Mouse (Mus musculus) ES-Bruce4 (cell line): ENCODE results near the gene Card6. TPM values are rescaled to one million over a fixed set of nuclear protein-coding genes. Genes with fewer than 3 reads are reported as not detected.

Experiments used
- H3K27ac ChIP-seq: 2 replicates; pipeline ENCODE4 v1.5.1; 2012; ENCODE audit warnings: low read length, inconsistent platforms; ENCODE audit not compliant: insufficient read depth
- H3K27me3 ChIP-seq: 2 replicates; pipeline ENCODE4 v1.6.1; 2012; ENCODE audit warnings: mild to moderate bottlenecking, low read length, inconsistent platforms; ENCODE audit not compliant: control insufficient read depth, poor library complexity, insufficient read depth, severe bottlenecking
- H3K36me3 ChIP-seq: 2 replicates; pipeline ENCODE4 v1.6.1; 2012; ENCODE audit warnings: inconsistent platforms, mild to moderate bottlenecking, low read length, moderate library complexity; ENCODE audit not compliant: control insufficient read depth, poor library complexity, insufficient read depth, severe bottlenecking
- H3K4me1 ChIP-seq: one replicate; pipeline ENCODE4 v1.8.1; 2011; ENCODE audit warnings: low read length; ENCODE audit not compliant: control insufficient read depth, insufficient read depth
- H3K4me3 ChIP-seq: 2 replicates; pipeline ENCODE4 v1.5.1; 2011; ENCODE audit warnings: low read depth, mild to moderate bottlenecking, low read length
- H3K9ac ChIP-seq: 2 replicates; pipeline ENCODE4 v1.6.1; 2012; ENCODE audit warnings: low read depth, mild to moderate bottlenecking, inconsistent platforms; ENCODE audit not compliant: poor library complexity, severe bottlenecking
- H3K9me3 ChIP-seq: replicated peaks from 2 replicates; pipeline ENCODE4 v1.6.1; 2012; ENCODE audit warnings: mild to moderate bottlenecking, low read length, inconsistent platforms; ENCODE audit not compliant: control insufficient read depth, poor library complexity, insufficient read depth, severe bottlenecking
- CTCF ChIP-seq: IDR thresholded peaks from one replicate; pipeline ENCODE4 v1.8.1; 2011; ENCODE audit warnings: low read depth, low read length
- EP300 ChIP-seq: IDR thresholded peaks from 2 replicates; pipeline ENCODE4 v1.6.1; 2011; ENCODE audit warnings: low read depth, low read length; ENCODE audit not compliant: insufficient read depth
- POLR2A ChIP-seq: IDR thresholded peaks from one replicate; pipeline ENCODE4 v1.8.1; 2011; ENCODE audit warnings: low read length; ENCODE audit not compliant: insufficient read depth
- polyA plus RNA-seq: library from polyadenylated mRNA; stranded (reverse); fragments of >200 nt; gene quantifications from 2 replicates; pipeline ENCODE4 v1.2.4, GENCODE M21; 2011; ENCODE audit warnings: low read depth; ENCODE audit not compliant: missing spikeins, insufficient read depth, insufficient read length

Gene Card6
- polyA plus RNA-seq, 1 experiment = 0.67 TPM

- Histone ChIP-seq H3K4me3 (peak within 1 kb of the TSS; percentile 100), H3K27ac (peak within 1 kb of the TSS; percentile 92), H3K9me3 (no peaks in the 10 kb centered on the region), H3K36me3 (peaks cover 47% of the 10 kb centered on the region), H3K27me3 (no peaks in the 10 kb centered on the region), H3K9ac (peak within 1 kb of the TSS; percentile 91), H3K4me1 (peaks cover 4% of the 10 kb centered on the region)
- TF ChIP-seq POLR2A (peak; percentile 82), CTCF (peak; percentile 39), EP300 (no peak; the same call in 1 of the 2 replicates)
Measured at GRCm38 (mm10) chr15:5116270-5117030, 8.1 kb upstream of the Card6 start, which contains the start of gene Rpl37. Rpl37 (plus strand) TSS chr15:5116645.

- H3K9me3 ChIP-seq = no peaks in the 10 kb centered on the region
- TF ChIP-seq CTCF (no peak), EP300 (no peak), POLR2A (no peak)
- no peaks in the 10 kb centered on the region for H3K27me3 ChIP-seq
- H3K9ac ChIP-seq = peak overlapping the region; percentile 91
- peak overlapping the region; percentile 27; the same call in 1 of the 2 replicates for H3K4me3 ChIP-seq
- peaks cover 35% of the 10 kb centered on the region for H3K36me3 ChIP-seq
- H3K4me1 ChIP-seq = peaks cover 4% of the 10 kb centered on the region
- peak overlapping the region; percentile 92 for H3K27ac ChIP-seq
Measured at GRCm38 (mm10) chr15:5115173-5115572, 6.8 kb upstream of the Card6 start.

GRCm38 (mm10) chr15:5112651-5113050, 4.3 kb upstream of the Card6 start:
- no peak overlapping the region for H3K9ac ChIP-seq
- no peaks in the 10 kb centered on the region for H3K27me3 ChIP-seq
- TF ChIP-seq EP300 (no peak), POLR2A (no peak), CTCF (no peak)
- H3K27ac ChIP-seq = no peak overlapping the region
- no peaks in the 10 kb centered on the region for H3K9me3 ChIP-seq
- H3K4me1 ChIP-seq = peaks cover 2% of the 10 kb centered on the region
- peaks cover 9% of the 10 kb centered on the region for H3K36me3 ChIP-seq
- H3K4me3 ChIP-seq = no peak overlapping the region

GRCm38 (mm10) chr15:5108655-5109040, 309 bp upstream of the Card6 start:
- Histone ChIP-seq H3K27ac (no peak overlapping the region), H3K4me3 (no peak overlapping the region)

GRCm38 (mm10) chr15:5106293-5106692, 2.0 kb downstream of the Card6 start:
- H3K27ac ChIP-seq = no peak overlapping the region

More at GRCm38 (mm10) chr15:5108655-5109040, 309 bp upstream of the Card6 start:
- Histone ChIP-seq H3K9me3 (no peaks in the 10 kb centered on the region), H3K4me1 (no peaks in the 10 kb centered on the region), H3K36me3 (no peaks in the 10 kb centered on the region), H3K9ac (no peak overlapping the region; the same call in 1 of the 2 replicates), H3K27me3 (no peaks in the 10 kb centered on the region)
- TF ChIP-seq EP300 = no peak
- TF ChIP-seq CTCF = no peak
- TF ChIP-seq POLR2A = no peak

GRCm38 (mm10) chr15:5105891-5106290, 2.4 kb downstream of the Card6 start:
- TF ChIP-seq CTCF (no peak), POLR2A (no peak), EP300 (no peak)
- Histone ChIP-seq H3K4me3 (no peak overlapping the region), H3K4me1 (no peaks in the 10 kb centered on the region)

More at GRCm38 (mm10) chr15:5106293-5106692, 2.0 kb downstream of the Card6 start:
- Histone ChIP-seq H3K27me3 (no peaks in the 10 kb centered on the region), H3K9ac (no peak overlapping the region), H3K36me3 (no peaks in the 10 kb centered on the region), H3K9me3 (no peaks in the 10 kb centered on the region), H3K4me1 (no peaks in the 10 kb centered on the region), H3K4me3 (no peak overlapping the region)
- TF ChIP-seq EP300 = no peak

More at GRCm38 (mm10) chr15:5105891-5106290, 2.4 kb downstream of the Card6 start:
- H3K36me3 ChIP-seq = no peaks in the 10 kb centered on the region
- H3K27ac ChIP-seq = no peak overlapping the region
- no peaks in the 10 kb centered on the region for H3K9me3 ChIP-seq
- H3K9ac ChIP-seq = no peak overlapping the region
- H3K27me3 ChIP-seq = no peaks in the 10 kb centered on the region
